Mouse (Mus musculus) midbrain, embryonic 11.5 days (tissue): ENCODE data around the gene Enpp5. TPM values are rescaled to one million over a fixed set of nuclear protein-coding genes. Genes with fewer than 3 reads are reported as not detected.

ENCODE experiments used
- ATAC-seq: fragments of 200-750 bp; cut with Nextera tagmentation; 2 replicates; pipeline ENCODE4 v1.8.0; 2017; ENCODE audit warnings: moderate TSS enrichment, moderate library complexity; ENCODE audit not compliant: low FRiP score
- DNase-seq: peaks from one replicate; pipeline ENCODE4 v3.0.0; 2015; ENCODE audit warnings: low spot score; ENCODE audit errors: missing footprints
- H3K27ac ChIP-seq: fragments of 300-500 bp; sonication (generic); 2 replicates; pipeline ENCODE4 v1.5.1; 2014; ENCODE audit warnings: low read depth, low read length
- H3K27me3 ChIP-seq: fragments of 300-500 bp; sonication (generic); 2 replicates; pipeline ENCODE4 v1.6.1; 2014; ENCODE audit warnings: mild to moderate bottlenecking, low read length, moderate library complexity, mixed read lengths; ENCODE audit not compliant: control insufficient read depth, insufficient read depth
- H3K36me3 ChIP-seq: fragments of 300-500 bp; sonication (generic); 2 replicates; pipeline ENCODE4 v1.6.1; 2014; ENCODE audit warnings: mild to moderate bottlenecking, low read length, moderate library complexity, mixed read lengths; ENCODE audit not compliant: control insufficient read depth, insufficient read depth
- H3K4me1 ChIP-seq: fragments of 300-500 bp; sonication (generic); 2 replicates; pipeline ENCODE4 v1.6.1; 2014; ENCODE audit warnings: low read length; ENCODE audit not compliant: control insufficient read depth, insufficient read depth
- H3K4me2 ChIP-seq: fragments of 300-500 bp; sonication (generic); 2 replicates; pipeline ENCODE4 v1.6.1; 2014; ENCODE audit warnings: mild to moderate bottlenecking, moderate library complexity
- H3K4me3 ChIP-seq: fragments of 300-500 bp; sonication (generic); 2 replicates; pipeline ENCODE4 v1.5.1; 2014; ENCODE audit warnings: low read depth, low read length
- H3K9ac ChIP-seq: fragments of 300-500 bp; sonication (generic); 2 replicates; pipeline ENCODE4 v1.6.1; 2014; ENCODE audit warnings: low read length
- H3K9me3 ChIP-seq: fragments of 300-500 bp; sonication (generic); 2 replicates; pipeline ENCODE4 v1.6.1; 2016; ENCODE audit warnings: low read length; ENCODE audit not compliant: control insufficient read depth
- WGBS: fragments of 180-500 bp; shearing (Covaris S2); extraction: QIAGEN DNeasy Blood & Tissue Kit; methylation state at CpG from one replicate; pipeline ENCODE4 v1.1.7; 2014; 5-methylcytosine and 5-hydroxymethylcytosine counted together
- polyA plus RNA-seq: library from polyadenylated mRNA; unstranded; fragments of >200 nt; fragmentation: Nextera tagmentation; extraction: Ambion mirVana; gene quantifications from 2 replicates; pipeline ENCODE4 v1.2.1, GENCODE M21; 2014

Enpp5 gene
- polyA plus RNA-seq, 1 experiment from 2014 or later = 11.5 TPM

- no peak for ATAC-seq
- DNase-seq = no peak
- H3K4me2 ChIP-seq = no peak overlapping the region
- H3K9me3 ChIP-seq = no peaks in the 10 kb centered on the region
- WGBS = 85% methylated on average over 8 of the region's 8 CpGs
- H3K4me1 ChIP-seq = no peaks in the 10 kb centered on the region
- no peak overlapping the region for H3K27ac ChIP-seq
- no peak overlapping the region for H3K9ac ChIP-seq
- no peaks in the 10 kb centered on the region for H3K36me3 ChIP-seq
- H3K4me3 ChIP-seq = no peak overlapping the region
- no peaks in the 10 kb centered on the region for H3K27me3 ChIP-seq
Measured at GRCm38 (mm10) chr17:44136018-44136417, 57.4 kb downstream of the Enpp5 start.

Other genes starting within 250 kb of the Enpp5 start
- 3.5 and 3.8 TPM in 2 replicates for gene Enpp4, start 27.0 kb downstream of the Enpp5 start, polyA plus RNA-seq
- gene Clic5, start 109.8 kb downstream of the Enpp5 start, polyA plus RNA-seq = 0.98 and 1.1 TPM in 2 replicates